ENCODE assay signal across 9 mouse cellular contexts in the genomic region with DNA sequence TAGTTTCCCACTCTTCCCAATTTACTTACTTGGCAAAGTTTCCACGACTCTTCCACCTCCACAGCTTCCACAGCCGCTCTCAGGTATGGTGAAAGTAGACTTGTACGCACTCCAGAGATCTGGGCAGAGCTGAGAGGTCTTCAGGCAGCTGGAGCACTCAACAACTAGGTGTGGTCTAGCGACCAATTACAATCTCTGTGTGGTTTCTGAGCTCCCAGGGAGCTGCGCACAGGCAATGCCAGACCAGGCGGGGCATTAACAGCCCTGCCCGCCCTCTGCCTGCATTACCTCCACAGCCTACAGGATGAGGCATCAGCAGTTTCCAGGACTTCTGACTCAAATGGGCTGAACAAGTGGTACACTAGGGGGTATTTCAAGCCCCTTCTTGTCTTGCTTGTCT. TPM values are rescaled to one million over a fixed set of nuclear protein-coding genes. Genes with fewer than 3 reads are reported as not detected.
A peak's percentile ranks its signal among the peaks of the same experiment; 100 is the strongest.
DNase-seq lines count a peak whose midpoint lies in the region; ATAC-seq lines count a peak whose summit lies in the region.
"Had no signal": no experiment of that assay in that cellular context is flagged by ENCODE, and none has a peak within 500 bp of the region (broad histone marks: within the 10 kb centered on the region; RNA-seq: fewer than 3 reads in every experiment).

A gene (minus strand): TSS at position 208 of the 400 bp plus-strand sequence.

- WGBS in heart, embryonic 12.5 days = 80% methylated on average over 7 of the region's 7 CpGs
- WGBS in hindbrain, embryonic 11.5 days = 85% methylated on average over 7 of the region's 7 CpGs

- ATAC-seq in heart, embryonic 12.5 days (ENCODE audit: insufficient number of reproducible peaks, low FRiP score) = no peak
- no peak for ATAC-seq in hindbrain, embryonic 11.5 days (ENCODE audit: low FRiP score)
- peak; percentile 63 for ATAC-seq in megakaryocyte-erythroid progenitor cell, adult 5-6 weeks (replicated peaks; ENCODE audit: low FRiP score, low TSS enrichment, poor library complexity, severe bottlenecking)
- ATAC-seq in granulocyte monocyte progenitor cell, adult 5-6 weeks (replicated peaks; ENCODE audit: poor library complexity, severe bottlenecking) = no peak

- H3K4me1 ChIP-seq in heart, embryonic 12.5 days (replicated peaks) = peaks cover 14% of the 10 kb centered on the region
- peaks cover 5% of the 10 kb centered on the region; the same call in 1 of the 2 replicates for H3K4me1 ChIP-seq in hindbrain, embryonic 11.5 days (replicated peaks; ENCODE audit: control insufficient read depth, insufficient read depth, low read length)

- no peaks in the 10 kb centered on the region for H3K27me3 ChIP-seq in heart, embryonic 12.5 days (replicated peaks)
- H3K27me3 ChIP-seq in hindbrain, embryonic 11.5 days (ENCODE audit: control insufficient read depth, insufficient read depth, low read length) = no peaks in the 10 kb centered on the region

- no peak within 1 kb of the TSS for H3K9ac ChIP-seq in heart, embryonic 12.5 days
- H3K9ac ChIP-seq in hindbrain, embryonic 11.5 days (ENCODE audit: low read depth, low read length) = peak within 1 kb of the TSS; percentile 53

- DNase-seq in heart, adult 9 months (ENCODE audit: low spot score in 2 of 2) = no peak
- DNase-seq in urinary bladder, postnatal 25 days (ENCODE audit: low spot score) = peak; percentile 1
- DNase-seq in urinary bladder, postnatal 14 days (ENCODE audit: low spot score) = no peak
- no peak for DNase-seq in hindbrain, embryonic 11.5 days (ENCODE audit: low spot score)
- no peak for DNase-seq in layer of hippocampus, adult 11-12 months (ENCODE audit: low spot score)

- peaks cover 29% of the 10 kb centered on the region for H3K36me3 ChIP-seq in heart, embryonic 12.5 days
- H3K36me3 ChIP-seq in hindbrain, embryonic 11.5 days (ENCODE audit: control insufficient read depth, insufficient read depth, low read length) = 0 out of 2 replicates have a peak, but pooled peaks cover 1% of the 10 kb centered on the region

- H3K4me2 ChIP-seq in heart, embryonic 12.5 days = peak within 1 kb of the TSS; percentile 99
- H3K4me2 ChIP-seq in hindbrain, embryonic 11.5 days (replicated peaks; ENCODE audit: low read depth, low read length) = peak within 1 kb of the TSS; percentile 77

- H3K27ac ChIP-seq in heart, embryonic 12.5 days (ENCODE audit: poor library complexity, severe bottlenecking) = no peak within 1 kb of the TSS
- peak within 1 kb of the TSS; percentile 47 for H3K27ac ChIP-seq in hindbrain, embryonic 11.5 days (ENCODE audit: low read depth, low read length)
- H3K27ac ChIP-seq: macrophage had no signal

- peak within 1 kb of the TSS; percentile 99 for H3K4me3 ChIP-seq in heart, embryonic 12.5 days
- peak within 1 kb of the TSS; percentile 93 for H3K4me3 ChIP-seq in hindbrain, embryonic 11.5 days (ENCODE audit: low read depth, low read length)

- no peaks in the 10 kb centered on the region for H3K9me3 ChIP-seq in heart, embryonic 12.5 days (replicated peaks)
- H3K9me3 ChIP-seq in hindbrain, embryonic 11.5 days (ENCODE audit: control insufficient read depth, low read length) = no peaks in the 10 kb centered on the region

RNA-seq across cellular contexts. Expression of the gene that starts here (rescaled TPM):
- polyA plus RNA-seq in heart, embryonic 12.5 days (2016; fragmentation: Nextera tagmentation; extraction: Ambion mirVana) = 0.13 and 0.22 TPM in 2 replicates
- polyA plus RNA-seq in hindbrain, embryonic 11.5 days (2014; fragmentation: Nextera tagmentation; extraction: Ambion mirVana) = 0.56 and 0.66 TPM in 2 replicates
- total RNA-seq in megakaryocyte-erythroid progenitor cell, adult 5-6 weeks (2014; fragmentation: Nextera tagmentation) = 4.2 TPM in 1 of 2 replicates, not detected in the other
- total RNA-seq in megakaryocyte-erythroid progenitor cell, adult 5-6 weeks (2017) = 0.23 TPM in 1 of 2 replicates, not detected in the other
- not detected in 2 replicates for total RNA-seq in granulocyte monocyte progenitor cell, adult 5-6 weeks (2014; fragmentation: Nextera tagmentation)
- total RNA-seq in granulocyte monocyte progenitor cell, adult 5-6 weeks (2017) = not detected in 2 replicates
- polyA plus RNA-seq: macrophage had no signal
